Mouse (Mus musculus) heart, adult 2 months (tissue): ENCODE results near the gene Otop2.

Experiments used
- CTCF ChIP-seq: fragments of 200-600 bp; IDR thresholded peaks from 2 replicates; pipeline ENCODE4 v1.8.1; 2022; ENCODE audit warnings: antibody characterized with exemption, mild to moderate bottlenecking, moderate library complexity
- EP300 ChIP-seq: fragments of 200-500 bp; IDR thresholded peaks from 2 replicates; pipeline ENCODE4 v1.6.1; 2011; ENCODE audit warnings: low read depth, low read length, control low read depth; ENCODE audit not compliant: insufficient read depth
- POLR2A ChIP-seq: fragments of 200-500 bp; IDR thresholded peaks from 2 replicates; pipeline ENCODE4 v1.6.1; 2011; ENCODE audit warnings: mild to moderate bottlenecking, low read depth, low read length, control low read depth; ENCODE audit not compliant: insufficient read depth

- TF ChIP-seq CTCF (no peak), POLR2A (no peak), EP300 (no peak)
Observed at GRCm38 (mm10) chr11:115271052-115271451, 35.9 kb upstream of the Otop2 start.
